Comparison of ENCODE assay signal across 20 mouse cellular contexts in the genomic region with DNA sequence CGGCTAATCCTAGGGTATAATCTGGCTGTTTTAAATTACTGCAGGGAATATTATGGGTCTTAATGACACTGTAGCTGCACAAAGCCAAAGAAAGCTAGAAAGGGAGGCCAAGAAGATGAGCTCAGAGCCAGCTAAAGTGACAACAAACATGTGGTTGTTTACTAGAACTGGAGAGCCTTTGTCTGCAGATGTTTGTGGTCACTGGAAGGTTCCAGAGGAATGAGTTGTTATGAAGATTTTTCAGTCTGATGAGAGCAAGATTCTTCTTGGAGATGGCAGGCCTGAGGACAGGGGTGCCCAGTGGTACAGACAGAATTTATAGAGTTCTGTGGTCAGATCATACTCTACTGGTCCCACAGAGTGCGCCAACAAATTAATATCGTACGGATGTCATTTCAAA. TPM values are rescaled to one million over a fixed set of nuclear protein-coding genes. Genes with fewer than 3 reads are reported as not detected.
DNase-seq lines count a peak whose midpoint lies in the region; ATAC-seq lines count a peak whose summit lies in the region.
"Had no signal": no experiment of that assay in that cellular context is flagged by ENCODE, and none has a peak within 500 bp of the region (broad histone marks: within the 10 kb centered on the region; RNA-seq: fewer than 3 reads in every experiment).

No protein-coding gene starts in this region.

- 77% methylated on average over 4 of the region's 4 CpGs for WGBS in limb, embryonic 15.5 days
- 94% methylated on average over 4 of the region's 4 CpGs for WGBS in limb, embryonic 10.5 days
- 38% methylated on average over 4 of the region's 4 CpGs for WGBS in neural tube, embryonic 15.5 days

- no peak for ATAC-seq in limb, embryonic 15.5 days (ENCODE audit: insufficient number of reproducible peaks, low FRiP score, low TSS enrichment, low read depth)
- no peak for ATAC-seq in neural tube, embryonic 15.5 days (ENCODE audit: low FRiP score)
- ATAC-seq: activated CD4-positive, CD25-positive, alpha-beta regulatory T cell, adult 4 months; forebrain, embryonic 13.5 days; intestine, embryonic 16.5 days had no signal

- peak overlapping the region; percentile 47; the same call in 1 of the 2 replicates for H3K27ac ChIP-seq in limb, embryonic 15.5 days
- H3K27ac ChIP-seq in limb, embryonic 10.5 days: no peak overlapping the region
- H3K27ac ChIP-seq in neural tube, embryonic 15.5 days (replicated peaks): peak overlapping the region; percentile 33
- H3K27ac ChIP-seq: forebrain, embryonic 13.5 days; heart, embryonic 15.5 days; kidney, postnatal 0 days had no signal

- H3K4me3 ChIP-seq in limb, embryonic 15.5 days: no peak overlapping the region
- no peak overlapping the region for H3K4me3 ChIP-seq in limb, embryonic 10.5 days
- no peak overlapping the region for H3K4me3 ChIP-seq in neural tube, embryonic 15.5 days (replicated peaks)
- H3K4me3 ChIP-seq: forebrain, embryonic 13.5 days; heart, embryonic 15.5 days had no signal

- peaks cover 3% of the 10 kb centered on the region; the same call in 1 of the 2 replicates for H3K36me3 ChIP-seq in limb, embryonic 15.5 days
- H3K36me3 ChIP-seq in limb, embryonic 10.5 days: no peaks in the 10 kb centered on the region
- H3K36me3 ChIP-seq in neural tube, embryonic 15.5 days: no peaks in the 10 kb centered on the region
- H3K36me3 ChIP-seq: heart, embryonic 15.5 days had no signal

- no peak overlapping the region for H3K9ac ChIP-seq in limb, embryonic 15.5 days
- no peak overlapping the region for H3K9ac ChIP-seq in neural tube, embryonic 15.5 days (replicated peaks)
- H3K9ac ChIP-seq: forebrain, embryonic 13.5 days; heart, embryonic 15.5 days had no signal

- 0 out of 2 replicates have a peak, but pooled peaks cover 3% of the 10 kb centered on the region for H3K4me1 ChIP-seq in limb, embryonic 15.5 days
- H3K4me1 ChIP-seq in limb, embryonic 10.5 days: no peaks in the 10 kb centered on the region
- peaks cover 11% of the 10 kb centered on the region for H3K4me1 ChIP-seq in neural tube, embryonic 15.5 days
- H3K4me1 ChIP-seq: forebrain, embryonic 13.5 days; heart, embryonic 15.5 days had no signal

- no peaks in the 10 kb centered on the region for H3K27me3 ChIP-seq in limb, embryonic 15.5 days
- H3K27me3 ChIP-seq in limb, embryonic 10.5 days (ENCODE audit: low read depth, poor library complexity, severe bottlenecking): no peaks in the 10 kb centered on the region
- H3K27me3 ChIP-seq in neural tube, embryonic 15.5 days (replicated peaks): no peaks in the 10 kb centered on the region
- H3K27me3 ChIP-seq: forebrain, embryonic 13.5 days; heart, embryonic 15.5 days had no signal

- no peak overlapping the region for H3K4me2 ChIP-seq in limb, embryonic 15.5 days
- H3K4me2 ChIP-seq in neural tube, embryonic 15.5 days: no peak overlapping the region
- H3K4me2 ChIP-seq: forebrain, embryonic 13.5 days; heart, embryonic 15.5 days had no signal

- peak; percentile 31 for DNase-seq in gastrocnemius, adult 18-20 months (ENCODE audit: low spot score)
- DNase-seq in gastrocnemius, adult 8-10 months (ENCODE audit: low spot score in 2 of 2): no peak
- no peak for DNase-seq in limb, embryonic 10.5 days (ENCODE audit: low spot score)
- peak; percentile 43 for DNase-seq in adipocyte (ENCODE audit: low spot score)
- DNase-seq in lung, postnatal 10 days: no peak
- DNase-seq in layer of hippocampus, adult 9-10 months (ENCODE audit: low spot score): no peak
- DNase-seq: adrenal gland, postnatal 36 days; cerebellum, adult 8-10 months; heart, adult 18-20 months; lung, adult 2 months; retina, postnatal 1 day; right cerebral cortex, postnatal 4 days; thymus, postnatal 36 days had no signal

- no peaks in the 10 kb centered on the region for H3K9me3 ChIP-seq in limb, embryonic 15.5 days
- no peaks in the 10 kb centered on the region for H3K9me3 ChIP-seq in limb, embryonic 10.5 days (replicated peaks)
- no peaks in the 10 kb centered on the region for H3K9me3 ChIP-seq in neural tube, embryonic 15.5 days (replicated peaks)
- H3K9me3 ChIP-seq: forebrain, embryonic 13.5 days; heart, embryonic 15.5 days had no signal

RNA-seq across cellular contexts. Expression of gene Aktip, which starts 18.5 kb away (rescaled TPM):
- 10 to 100 TPM; 58.7 to 71.0 TPM for total RNA-seq in gastrocnemius, adult 18-20 months (2021)
- total RNA-seq in gastrocnemius, adult 8-10 months (2022): 10 to 100 TPM; 52.1 to 71.8 (median 61.8) TPM
- polyA plus RNA-seq in limb, embryonic 15.5 days (2015; fragmentation: Nextera tagmentation; extraction: Ambion mirVana): 63.6 and 65.5 TPM in 2 replicates
- 39.3 and 39.7 TPM in 2 replicates for polyA plus RNA-seq in limb, embryonic 10.5 days (2016; fragmentation: Nextera tagmentation; extraction: Ambion mirVana)
- 103 and 113 TPM in 2 replicates for polyA plus RNA-seq in neural tube, embryonic 15.5 days (2015; fragmentation: Nextera tagmentation; extraction: Ambion mirVana)

Comparison
In these comparisons a context has a peak if more than half of its experiments do, and no peak if none do; other contexts are left out.
1. DNase-seq: peak in gastrocnemius, adult 18-20 months (single experiment) and adipocyte (single experiment); none in gastrocnemius, adult 8-10 months (0 of 2), limb, embryonic 10.5 days (single experiment), lung, postnatal 10 days (single experiment) and layer of hippocampus, adult 9-10 months (single experiment).